Mouse (Mus musculus) forebrain, postnatal 0 days (tissue): ENCODE data around the gene Efna5. TPM values are rescaled to one million over a fixed set of nuclear protein-coding genes. Genes with fewer than 3 reads are reported as not detected.

Experiments used
- ATAC-seq: fragments of 200-750 bp; cut with Nextera tagmentation; 2 replicates; pipeline ENCODE4 v1.8.0; 2017; ENCODE audit warnings: mild to moderate bottlenecking, moderate library complexity
- DNase-seq: peaks from one replicate; pipeline ENCODE4 v3.0.0-alpha.2; 2015
- H3K27ac ChIP-seq: fragments of 300-500 bp; sonication (generic); 2 replicates; pipeline ENCODE4 v1.5.1; 2014; ENCODE audit warnings: low read depth, mild to moderate bottlenecking, antibody characterized with exemption, low read length, moderate library complexity, mixed read lengths
- H3K27me3 ChIP-seq: fragments of 300-500 bp; sonication (generic); 2 replicates; pipeline ENCODE4 v1.6.1; 2014; ENCODE audit warnings: mild to moderate bottlenecking, low read length, mixed read lengths; ENCODE audit not compliant: insufficient read depth
- H3K36me3 ChIP-seq: fragments of 300-500 bp; sonication (generic); 2 replicates; pipeline ENCODE4 v1.6.1; 2014; ENCODE audit warnings: mild to moderate bottlenecking, moderate library complexity; ENCODE audit not compliant: insufficient read depth
- H3K4me1 ChIP-seq: fragments of 300-500 bp; sonication (generic); 2 replicates; pipeline ENCODE4 v1.6.1; 2014; ENCODE audit warnings: antibody characterized with exemption; ENCODE audit not compliant: insufficient read depth
- H3K4me2 ChIP-seq: fragments of 300-500 bp; sonication (generic); 2 replicates; pipeline ENCODE4 v1.6.1; 2014; ENCODE audit warnings: low read depth, mild to moderate bottlenecking, moderate library complexity
- H3K4me3 ChIP-seq: fragments of 300-500 bp; sonication (generic); 2 replicates; pipeline ENCODE4 v1.5.1; 2014; ENCODE audit warnings: low read depth, low read length, mixed read lengths
- H3K9ac ChIP-seq: fragments of 300-500 bp; sonication (generic); 2 replicates; pipeline ENCODE4 v1.6.1; 2014; ENCODE audit warnings: mild to moderate bottlenecking
- H3K9me3 ChIP-seq: fragments of 300-500 bp; sonication (generic); 2 replicates; pipeline ENCODE4 v1.6.1; 2016; ENCODE audit warnings: low read length
- CTCF ChIP-seq: sonication (generic); IDR thresholded peaks from 2 replicates; pipeline ENCODE4 v1.5.1; 2016; ENCODE audit warnings: antibody characterized with exemption, control low read depth, low read depth
- WGBS: fragments of 180-500 bp; shearing (Covaris S2); extraction: QIAGEN DNeasy Blood & Tissue Kit; methylation state at CpG from one replicate; pipeline ENCODE4 v1.1.7; 2014; 5-methylcytosine and 5-hydroxymethylcytosine counted together
- polyA plus RNA-seq: library from polyadenylated mRNA; unstranded; fragments of >200 nt; fragmentation: Nextera tagmentation; extraction: Ambion mirVana; gene quantifications from 2 replicates; pipeline ENCODE4 v1.2.1, GENCODE M21; 2015
- total RNA-seq: library from RNA; depleted of rRNA; stranded (reverse); fragments of >200 nt; gene quantifications from 2 replicates; pipeline ENCODE4 v1.2.3, GENCODE M21; 2014

Efna5 gene
- total and polyA plus RNA-seq, 2 experiments from 2014 or later = 7.0 to 27.0 TPM

DNA sequence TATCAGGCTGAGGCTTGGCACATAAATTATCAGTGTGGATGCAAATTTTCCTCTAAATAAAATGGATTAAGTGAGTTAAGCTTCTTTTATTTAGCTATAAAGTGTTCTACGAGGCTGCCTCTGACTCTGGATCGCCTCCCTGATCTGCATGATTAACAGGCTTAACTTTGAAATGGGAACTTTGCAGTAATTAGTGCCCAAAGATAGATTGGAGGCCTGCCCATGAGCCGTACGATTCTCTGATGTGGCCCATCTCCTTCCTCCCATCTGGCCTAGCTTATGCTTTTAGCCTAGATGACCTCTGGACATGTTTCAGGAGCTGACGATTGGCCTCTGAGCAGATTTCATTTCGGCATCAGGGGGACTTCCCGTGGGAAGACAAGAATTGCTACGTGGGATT, 273.0 kb downstream of the Efna5 start:
- H3K27ac ChIP-seq = no peak overlapping the region
- peaks cover 9% of the 10 kb centered on the region; the same call in 1 of the 2 replicates for H3K4me1 ChIP-seq
- no peaks in the 10 kb centered on the region for H3K9me3 ChIP-seq
- no peaks in the 10 kb centered on the region; the same call in 1 of the 2 replicates for H3K27me3 ChIP-seq
- H3K4me2 ChIP-seq = no peak overlapping the region
- no peak for ATAC-seq
- no peak for TF ChIP-seq CTCF
- 32% methylated on average over 8 of the region's 8 CpGs for WGBS
- DNase-seq = no peak
- H3K36me3 ChIP-seq = no peaks in the 10 kb centered on the region
- H3K4me3 ChIP-seq = no peak overlapping the region
- H3K9ac ChIP-seq = no peak overlapping the region

GRCm38 (mm10) chr17:62607304-62607914, 273.7 kb downstream of the Efna5 start:
- Histone ChIP-seq H3K9ac (no peak overlapping the region), H3K9me3 (no peaks in the 10 kb centered on the region), H3K27ac (no peak overlapping the region), H3K36me3 (no peaks in the 10 kb centered on the region), H3K4me1 (peaks cover 9% of the 10 kb centered on the region; the same call in 1 of the 2 replicates), H3K27me3 (no peaks in the 10 kb centered on the region; the same call in 1 of the 2 replicates), H3K4me2 (peak overlapping the region; percentile 41), H3K4me3 (0 out of 2 replicates have a peak overlapping the region, but pooled peaks have one; percentile 3)
- 18% methylated on average over 18 of the region's 18 CpGs for WGBS
- ATAC-seq (peak; percentile 80), DNase-seq (peak; percentile 55)
- TF ChIP-seq CTCF = no peak

- no peak overlapping the region for H3K9ac ChIP-seq
- no peak for TF ChIP-seq CTCF
- WGBS = 66% methylated on average over 6 of the region's 6 CpGs
- no peak for DNase-seq
- H3K27me3 ChIP-seq = no peaks in the 10 kb centered on the region; the same call in 1 of the 2 replicates
- no peaks in the 10 kb centered on the region for H3K9me3 ChIP-seq
- no peak overlapping the region for H3K4me3 ChIP-seq
- no peaks in the 10 kb centered on the region for H3K36me3 ChIP-seq
- no peak overlapping the region for H3K27ac ChIP-seq
- peak; percentile 34; the same call in 1 of the 2 replicates for ATAC-seq
- peaks cover 9% of the 10 kb centered on the region; the same call in 1 of the 2 replicates for H3K4me1 ChIP-seq
- H3K4me2 ChIP-seq = 0 out of 2 replicates have a peak overlapping the region, but pooled peaks have one; percentile 41
Observed at GRCm38 (mm10) chr17:62606681-62607080, 274.4 kb downstream of the Efna5 start.

DNA sequence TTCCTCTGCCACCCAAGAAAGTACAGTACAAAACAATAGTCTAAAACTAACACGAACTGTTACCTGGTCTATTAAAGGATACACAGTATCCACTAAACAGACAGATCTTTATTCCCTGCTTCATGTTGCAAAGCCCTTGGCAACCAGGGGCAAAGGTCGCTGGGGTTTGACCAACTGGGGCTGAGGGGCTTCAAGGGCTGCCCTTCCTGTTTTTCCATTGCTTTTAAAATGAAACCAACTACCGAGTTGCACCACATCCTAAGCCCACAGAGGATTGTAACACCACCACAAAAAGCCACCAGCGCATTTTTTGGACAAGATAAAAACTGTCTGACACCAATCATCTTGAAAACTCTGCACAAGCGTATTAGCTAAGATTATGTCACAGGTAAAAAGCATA, 276.8 kb downstream of the Efna5 start:
- Histone ChIP-seq H3K27ac (no peak overlapping the region), H3K36me3 (no peaks in the 10 kb centered on the region), H3K9ac (no peak overlapping the region), H3K4me3 (no peak overlapping the region), H3K9me3 (no peaks in the 10 kb centered on the region), H3K4me1 (peaks cover 13% of the 10 kb centered on the region), H3K4me2 (no peak overlapping the region), H3K27me3 (no peaks in the 10 kb centered on the region; the same call in 1 of the 2 replicates)
- DNase-seq (no peak), ATAC-seq (no peak)
- 78% methylated on average over 5 of the region's 5 CpGs for WGBS
- TF ChIP-seq CTCF = no peak

GRCm38 (mm10) chr17:62603604-62604003, 277.5 kb downstream of the Efna5 start:
- Histone ChIP-seq H3K4me1 (peaks cover 13% of the 10 kb centered on the region), H3K9me3 (no peaks in the 10 kb centered on the region), H3K27me3 (no peaks in the 10 kb centered on the region; the same call in 1 of the 2 replicates), H3K4me2 (no peak overlapping the region), H3K4me3 (no peak overlapping the region), H3K36me3 (no peaks in the 10 kb centered on the region), H3K27ac (no peak overlapping the region), H3K9ac (no peak overlapping the region)
- DNase-seq (no peak), ATAC-seq (no peak)
- no peak for TF ChIP-seq CTCF
- 55% methylated on average over 5 of the region's 5 CpGs for WGBS

DNA sequence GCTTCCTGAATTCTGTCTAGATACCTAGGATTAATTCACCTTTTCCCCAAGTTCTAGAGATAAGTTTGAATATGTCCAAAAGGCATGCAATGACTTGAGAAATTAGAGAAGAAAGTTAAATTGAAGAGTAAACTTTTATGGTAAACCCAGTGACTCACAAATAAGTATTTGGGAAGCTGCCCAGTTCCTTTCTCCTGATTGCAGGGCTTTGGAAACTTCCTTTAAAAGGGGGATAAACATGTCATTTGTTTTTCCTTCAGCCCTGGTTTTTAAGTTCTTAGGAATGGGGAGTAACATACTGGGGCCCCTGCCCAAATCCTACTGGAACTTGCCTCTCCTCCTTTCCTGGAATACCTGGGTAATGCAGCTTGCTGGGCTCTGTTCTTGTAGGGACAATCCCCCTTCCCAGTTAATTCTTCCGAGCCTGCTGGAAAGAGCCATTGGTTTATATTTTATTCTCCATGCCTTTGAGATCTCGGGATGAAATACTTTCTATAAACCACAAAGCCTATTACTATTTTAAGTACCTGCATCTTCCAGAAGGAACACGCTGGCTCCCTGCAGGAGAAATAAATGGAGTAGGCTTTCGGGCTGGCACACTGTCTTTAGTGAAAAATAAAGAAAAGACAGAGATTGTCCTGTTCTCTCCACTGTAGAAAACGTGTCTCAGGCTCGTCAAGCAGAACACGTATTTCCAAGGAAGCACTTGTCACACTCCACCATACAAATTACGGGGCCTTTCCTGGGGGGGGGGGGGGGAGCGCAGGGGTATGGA, 282.2 kb downstream of the Efna5 start:
- no peak overlapping the region for H3K9ac ChIP-seq
- H3K4me2 ChIP-seq = no peak overlapping the region
- no peak overlapping the region for H3K27ac ChIP-seq
- DNase-seq = no peak
- H3K9me3 ChIP-seq = no peaks in the 10 kb centered on the region
- no peak for ATAC-seq
- no peaks in the 10 kb centered on the region for H3K27me3 ChIP-seq
- 28% methylated on average over 9 of the region's 9 CpGs for WGBS
- H3K4me3 ChIP-seq = no peak overlapping the region
- H3K4me1 ChIP-seq = peaks cover 4% of the 10 kb centered on the region; the same call in 1 of the 2 replicates
- H3K36me3 ChIP-seq = no peaks in the 10 kb centered on the region
- TF ChIP-seq CTCF = no peak
